Mouse (Mus musculus): ENCODE results near the gene Heg1.

Heg1 gene

DNA sequence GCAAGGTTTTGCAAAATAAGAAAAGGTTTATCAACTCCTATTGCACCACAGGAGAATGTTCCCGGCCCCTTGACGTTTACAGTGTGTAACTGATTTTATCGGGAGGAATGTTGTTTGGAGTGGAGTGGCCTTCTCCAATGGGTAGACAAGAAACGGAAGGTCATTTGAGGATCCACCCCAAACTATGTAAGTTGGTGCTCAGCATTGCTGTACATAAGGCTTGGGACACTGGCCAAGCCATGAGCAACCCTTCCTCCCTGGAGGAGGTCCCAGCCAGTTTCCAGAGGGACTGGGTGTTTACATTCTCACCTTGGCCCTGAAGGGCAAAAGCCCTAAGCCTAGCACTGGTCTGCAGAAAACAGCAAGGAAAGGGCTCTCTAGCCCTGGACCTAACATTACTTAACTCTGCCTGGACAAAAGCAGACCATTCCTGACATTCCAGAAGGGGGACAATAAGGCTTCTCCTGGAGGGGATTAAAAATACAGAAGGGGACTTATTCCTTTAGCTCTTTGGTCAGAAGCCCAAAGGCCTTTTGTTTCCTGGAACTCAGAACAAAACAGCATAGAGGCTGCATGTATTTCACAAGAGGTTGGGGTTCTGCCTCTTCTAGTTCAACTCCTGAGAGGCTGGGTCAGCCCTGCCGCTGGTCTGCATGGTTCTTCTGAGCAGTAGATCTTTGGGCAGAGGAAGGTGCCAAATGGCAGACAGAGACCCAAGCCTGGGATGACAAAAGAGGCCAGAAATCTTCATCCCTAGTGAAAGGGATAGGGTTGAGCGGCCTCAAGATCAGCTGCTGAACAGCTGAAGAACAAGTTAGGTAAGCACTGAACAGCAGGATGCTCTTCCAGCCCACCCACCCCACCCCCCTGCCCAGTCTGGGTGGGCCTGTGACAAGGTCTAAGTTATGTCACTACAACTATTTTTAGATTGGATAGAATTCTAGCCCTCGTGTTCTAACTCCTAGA, 7.5 kb upstream of the Heg1 start:
- no peak for DNase-seq (ENCODE audit: low read depth, low spot score)

DNA sequence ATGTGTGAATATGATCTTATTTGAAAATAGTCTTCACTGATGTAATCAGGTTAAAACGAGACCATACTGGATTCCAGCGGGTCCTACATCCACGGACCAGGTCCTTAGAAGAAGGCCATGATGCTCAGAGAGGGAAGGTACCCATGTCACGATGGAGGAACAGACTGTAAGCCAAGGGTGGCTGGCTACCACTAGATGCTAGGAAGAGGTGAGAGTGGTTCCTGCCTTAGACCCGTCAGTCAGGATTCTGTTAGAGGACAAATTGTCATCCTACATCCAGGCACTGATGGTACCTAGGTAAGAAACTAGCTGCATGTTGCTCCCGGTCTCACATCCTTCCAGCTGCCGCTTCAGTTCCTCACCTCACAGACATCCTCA, 6.9 kb upstream of the Heg1 start:
- DNase-seq (ENCODE audit: low read depth, low spot score), result no peak

DNA sequence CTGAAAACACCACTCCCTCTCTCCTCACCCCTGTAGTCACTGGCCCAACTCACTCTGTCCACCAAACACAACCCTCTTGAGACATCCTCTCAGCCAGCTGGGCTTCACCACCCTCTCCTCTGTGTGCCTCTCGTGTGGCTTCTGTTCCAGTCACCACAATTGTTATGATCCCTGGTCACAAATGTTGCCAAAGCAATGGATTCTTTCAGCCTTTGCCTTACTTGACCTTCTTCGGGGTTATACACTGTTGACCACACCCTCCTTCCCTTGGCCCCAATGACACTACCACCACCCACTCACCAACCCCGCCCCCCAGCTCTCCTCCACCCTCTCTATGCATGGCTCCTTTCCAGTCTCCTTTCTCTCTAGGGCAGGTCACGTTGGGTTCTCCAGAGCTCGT, 6.3 kb upstream of the Heg1 start:
- no peak for DNase-seq (ENCODE audit: low read depth, low spot score)

DNA sequence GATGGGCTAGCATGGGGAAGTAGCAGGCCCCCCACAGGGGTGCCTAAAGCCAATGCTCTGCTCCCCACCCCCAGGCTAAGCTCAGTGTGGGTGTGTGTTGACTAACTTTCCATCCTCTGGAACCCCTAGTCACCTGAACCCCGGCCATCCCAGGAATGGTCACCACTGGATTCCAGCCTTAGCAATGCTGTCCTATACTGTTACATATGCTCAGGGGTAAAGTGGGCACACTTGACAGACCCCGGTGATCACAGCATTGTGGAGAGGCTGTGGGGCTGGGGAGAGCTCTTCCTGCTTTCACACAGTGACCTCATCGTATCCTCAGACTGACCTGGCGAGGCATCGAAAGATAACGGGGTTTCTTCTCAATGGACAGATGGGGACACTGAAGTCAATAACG, 3.9 kb upstream of the Heg1 start:
- no peak for DNase-seq (ENCODE audit: low read depth, low spot score)

DNA sequence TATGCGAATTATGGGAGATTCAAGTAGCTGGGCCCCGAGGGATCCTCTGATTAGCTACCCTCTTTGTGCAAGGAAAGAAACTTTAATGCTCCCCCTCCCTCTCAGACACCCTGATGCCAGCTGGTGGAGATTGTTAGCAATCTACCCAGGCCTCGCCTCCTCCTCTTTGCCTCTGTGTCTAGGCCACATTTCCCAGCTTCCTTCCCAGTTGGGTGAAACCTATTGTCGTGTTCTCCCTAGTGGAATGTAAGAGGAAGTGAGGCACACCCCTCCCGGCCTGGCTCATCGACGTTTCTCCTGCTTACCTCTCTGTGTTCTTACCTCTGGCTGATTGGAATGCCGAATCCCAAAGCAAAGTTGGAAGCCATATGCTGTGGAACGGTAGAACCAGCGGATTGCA, 3.4 kb upstream of the Heg1 start:
- peak; percentile 20 for DNase-seq (ENCODE audit: low read depth, low spot score)

DNA sequence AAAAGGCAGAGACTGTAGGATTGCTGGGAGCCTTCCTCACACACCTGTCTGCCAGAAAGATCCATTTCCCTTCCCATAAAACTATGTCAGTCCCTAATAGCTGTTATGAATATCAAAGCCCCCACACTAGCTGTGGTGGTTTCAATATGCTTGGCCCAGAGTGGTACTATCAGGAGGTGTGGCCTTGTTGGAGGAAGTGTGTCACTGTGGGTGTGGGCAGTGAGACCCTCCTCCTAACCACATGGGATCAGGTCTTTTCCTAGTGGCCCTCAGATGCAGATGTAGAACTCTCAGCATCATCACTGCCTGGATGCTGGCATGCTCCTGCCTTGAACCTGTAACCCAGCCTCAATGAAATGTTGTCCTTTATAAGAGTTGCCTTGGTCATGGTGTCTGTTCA, 2.5 kb upstream of the Heg1 start:
- DNase-seq (ENCODE audit: low read depth, low spot score), result no peak

DNA sequence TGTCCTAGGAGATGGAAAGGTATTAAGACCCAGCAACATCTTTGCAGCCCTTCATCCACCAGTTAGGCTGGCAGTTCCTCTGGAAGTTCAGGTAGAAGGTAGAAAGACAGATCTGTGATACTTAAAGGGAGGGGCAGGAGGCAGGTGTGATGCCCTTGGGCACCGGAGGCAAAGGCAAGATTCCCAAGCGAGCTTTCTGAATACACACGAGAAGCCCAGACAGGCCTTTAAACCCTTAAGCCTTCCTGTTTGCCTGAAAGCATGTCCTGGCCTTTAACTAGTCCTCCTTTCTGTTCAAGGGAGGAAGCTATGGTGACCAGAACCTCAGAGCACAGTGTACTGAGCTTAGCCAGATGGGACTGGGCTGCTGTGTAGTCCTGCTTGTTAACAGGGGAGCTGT, 1.5 kb upstream of the Heg1 start:
- no peak for DNase-seq (ENCODE audit: low read depth, low spot score)

DNA sequence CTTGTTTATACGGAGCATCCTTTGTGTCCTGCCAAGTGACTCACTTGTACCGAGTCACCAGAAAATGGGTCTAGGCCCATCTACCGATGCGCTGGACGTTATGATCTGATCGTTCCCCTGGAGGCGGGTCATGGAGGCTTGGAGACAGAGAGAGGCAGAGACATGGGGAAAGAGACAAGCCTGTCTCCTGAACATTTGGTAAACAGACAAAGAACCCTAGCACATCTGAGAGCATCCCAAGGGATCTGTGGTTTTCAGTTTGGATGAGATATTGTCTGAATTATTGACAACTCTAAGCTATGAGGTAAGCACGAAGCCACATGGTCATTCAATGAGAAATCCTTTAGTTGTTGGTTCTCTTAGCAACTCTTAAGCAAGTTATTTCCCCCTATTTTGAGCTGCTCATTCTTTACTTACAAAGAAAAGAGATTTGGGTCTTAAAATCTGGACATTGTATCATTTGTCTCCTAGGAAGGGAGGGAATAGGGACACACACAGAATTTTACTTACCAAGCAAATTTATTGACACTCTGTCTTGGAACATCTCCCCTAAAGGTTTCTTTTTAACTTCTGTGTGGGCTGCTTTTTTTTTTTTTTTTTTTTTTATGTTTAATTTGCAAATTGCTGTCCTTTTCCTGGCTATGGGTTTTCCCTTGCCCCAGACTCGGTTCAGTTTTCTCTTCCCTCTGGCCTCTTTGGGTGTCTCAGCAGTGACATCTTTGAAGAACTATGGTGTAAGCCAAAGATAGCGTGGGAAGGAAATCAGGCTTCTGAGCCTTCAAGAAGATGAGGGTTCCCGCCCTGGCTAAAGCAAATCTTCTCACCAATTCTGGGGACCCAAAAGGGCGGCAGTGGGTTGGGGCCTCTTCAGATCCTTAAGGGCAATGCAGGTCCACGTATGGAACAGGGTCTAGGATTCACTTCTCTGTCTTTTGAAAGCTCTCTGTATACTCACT, 686 bp upstream of the Heg1 start:
- DNase-seq (ENCODE audit: low read depth, low spot score), result no peak

DNA sequence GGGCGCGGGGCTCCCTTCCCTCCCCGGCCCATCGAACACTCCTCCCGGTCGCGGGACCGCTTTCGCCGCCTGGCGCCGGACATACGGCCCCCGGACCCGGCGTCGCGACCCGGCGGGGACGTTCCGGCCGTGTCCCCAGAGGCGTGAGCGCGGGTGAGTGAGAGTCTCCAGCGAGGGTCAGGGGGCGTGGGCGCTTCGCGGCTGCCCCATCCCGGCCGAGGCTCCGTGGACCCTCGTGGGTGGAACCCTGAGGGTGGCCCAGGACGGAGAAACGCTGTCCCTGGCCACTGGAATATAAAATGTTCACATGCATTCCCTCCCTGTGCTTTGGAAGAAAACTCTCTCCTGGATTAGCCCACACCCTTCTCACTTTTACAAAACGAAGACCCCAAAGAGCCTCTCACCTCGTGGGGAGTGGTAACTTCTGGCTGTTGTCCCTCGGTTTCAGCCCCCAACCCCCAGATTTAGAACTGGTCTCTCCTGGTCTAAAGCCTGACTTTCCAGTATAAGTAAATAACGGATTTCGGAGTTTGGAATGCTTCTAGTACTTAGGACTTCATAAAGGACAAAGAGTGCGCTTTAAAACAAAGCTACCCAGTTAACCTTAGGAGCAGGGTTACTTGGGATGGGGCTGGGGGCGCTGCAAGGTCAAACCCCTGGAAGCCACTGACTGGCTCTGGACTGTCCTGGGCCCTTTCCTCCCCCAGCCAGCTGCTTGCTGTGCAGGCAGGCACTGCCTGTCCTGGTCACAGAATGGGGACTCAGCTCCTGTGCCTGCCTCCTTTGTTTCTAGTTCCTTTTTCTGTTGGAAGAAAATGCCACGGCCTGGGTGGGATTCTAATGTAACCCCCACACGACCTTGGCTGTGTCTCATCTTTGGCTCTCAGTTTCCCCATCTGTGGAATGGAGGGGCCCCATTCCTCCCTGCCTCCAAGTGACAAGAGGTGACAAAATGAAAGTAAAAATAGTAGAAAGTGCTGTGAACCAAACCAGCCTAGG, 832 bp downstream of the Heg1 start:
- DNase-seq (ENCODE audit: low read depth, low spot score), result no peak

DNA sequence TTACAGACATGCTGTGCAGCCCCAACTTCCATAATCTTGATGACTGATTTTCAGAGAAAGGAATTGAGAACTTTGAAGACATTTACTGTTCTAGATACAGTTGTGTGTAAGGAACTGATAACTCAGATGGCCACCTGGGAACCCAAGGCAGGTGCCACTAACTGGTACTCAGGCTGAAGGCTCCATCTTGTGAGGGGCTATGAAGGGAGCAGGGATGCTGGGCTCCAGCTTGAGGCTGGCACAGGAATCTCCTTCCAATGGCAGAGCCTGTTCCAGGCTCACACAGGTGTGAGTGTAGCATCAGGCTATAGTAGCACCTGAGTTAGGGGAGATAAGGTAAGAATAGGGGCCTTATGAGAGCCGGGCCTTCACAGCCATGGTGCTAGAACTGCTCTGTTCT, 1.9 kb downstream of the Heg1 start:
- DNase-seq (ENCODE audit: low read depth, low spot score), result no peak

DNA sequence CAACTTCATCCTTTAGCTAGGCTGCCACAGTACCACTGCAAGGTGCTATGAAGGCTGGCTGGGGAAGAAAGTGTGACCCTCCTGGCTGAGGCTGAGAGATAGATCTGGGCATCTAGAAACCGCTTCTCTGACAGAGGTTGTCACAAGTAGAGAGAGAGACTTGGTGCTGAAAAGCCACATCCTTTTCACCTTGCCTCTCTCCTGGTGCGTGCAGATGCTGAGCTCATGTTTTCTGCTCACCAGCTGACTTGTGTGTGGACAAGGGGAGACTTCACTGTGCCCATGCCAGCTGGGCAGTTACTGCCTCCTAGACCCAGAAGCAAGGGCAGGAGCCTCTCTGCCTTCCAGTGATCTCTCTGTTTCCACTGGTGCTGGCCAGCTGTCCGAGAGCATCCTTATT, 3.6 kb downstream of the Heg1 start:
- no peak for DNase-seq (ENCODE audit: low read depth, low spot score)

DNA sequence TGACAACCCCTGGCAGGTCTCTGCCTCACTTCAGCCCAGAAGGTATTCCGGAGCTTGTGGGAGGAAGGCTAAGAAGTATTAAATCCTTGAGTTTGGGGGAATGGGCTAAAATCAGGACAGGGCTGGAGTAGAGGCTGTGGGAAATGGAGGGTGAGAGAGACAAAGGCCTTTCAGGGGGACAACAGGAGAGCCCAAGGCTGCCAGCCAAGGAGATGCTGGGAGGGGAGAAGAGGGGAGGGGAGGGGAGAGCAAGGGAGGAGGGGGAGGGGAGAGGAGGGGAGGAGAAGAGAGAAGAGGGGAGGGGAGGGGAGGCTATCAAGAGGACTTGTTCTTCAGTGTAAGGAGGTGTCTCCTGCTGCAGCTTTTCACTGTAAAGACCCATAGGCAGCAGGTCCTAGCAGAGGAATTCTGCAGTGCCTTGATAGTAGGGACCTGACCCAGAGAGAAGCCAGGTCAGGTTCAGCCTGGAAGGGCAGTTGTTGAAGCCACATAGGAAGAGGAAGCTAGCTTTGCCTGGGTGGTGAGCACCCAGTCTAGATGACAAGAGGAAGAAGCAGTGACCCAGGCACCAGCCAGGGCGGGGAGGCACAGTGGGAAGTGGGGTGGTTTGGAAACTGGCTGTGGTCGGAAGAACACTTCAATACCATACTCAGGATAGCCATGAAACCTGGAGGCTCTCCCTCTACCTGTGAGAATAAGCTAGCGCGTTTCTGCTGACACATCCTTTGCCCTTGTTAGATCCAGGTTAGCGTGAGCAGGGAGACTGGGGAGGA, 7.0 kb downstream of the Heg1 start:
- no peak for DNase-seq (ENCODE audit: low read depth, low spot score)

DNA sequence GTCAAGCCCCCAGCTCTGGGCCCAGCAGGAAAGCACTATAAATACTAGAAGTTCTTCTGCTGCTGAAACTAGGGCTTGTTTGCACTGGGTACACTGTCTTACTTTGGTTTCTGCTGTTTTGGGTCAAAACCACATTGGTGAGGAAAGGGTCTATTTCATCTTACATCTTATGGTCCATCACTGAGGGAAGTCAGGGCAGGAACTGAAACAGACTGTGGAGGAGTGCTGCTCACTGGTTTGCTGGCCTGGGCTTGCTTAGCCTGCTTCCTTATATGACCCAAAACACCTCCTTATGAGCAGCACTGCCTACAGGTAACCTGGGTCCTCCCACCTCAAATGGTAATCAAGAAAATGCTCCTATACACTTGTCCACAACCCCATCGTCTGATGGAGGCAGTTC, 9.4 kb downstream of the Heg1 start:
- DNase-seq (ENCODE audit: low read depth, low spot score), result no peak

DNA sequence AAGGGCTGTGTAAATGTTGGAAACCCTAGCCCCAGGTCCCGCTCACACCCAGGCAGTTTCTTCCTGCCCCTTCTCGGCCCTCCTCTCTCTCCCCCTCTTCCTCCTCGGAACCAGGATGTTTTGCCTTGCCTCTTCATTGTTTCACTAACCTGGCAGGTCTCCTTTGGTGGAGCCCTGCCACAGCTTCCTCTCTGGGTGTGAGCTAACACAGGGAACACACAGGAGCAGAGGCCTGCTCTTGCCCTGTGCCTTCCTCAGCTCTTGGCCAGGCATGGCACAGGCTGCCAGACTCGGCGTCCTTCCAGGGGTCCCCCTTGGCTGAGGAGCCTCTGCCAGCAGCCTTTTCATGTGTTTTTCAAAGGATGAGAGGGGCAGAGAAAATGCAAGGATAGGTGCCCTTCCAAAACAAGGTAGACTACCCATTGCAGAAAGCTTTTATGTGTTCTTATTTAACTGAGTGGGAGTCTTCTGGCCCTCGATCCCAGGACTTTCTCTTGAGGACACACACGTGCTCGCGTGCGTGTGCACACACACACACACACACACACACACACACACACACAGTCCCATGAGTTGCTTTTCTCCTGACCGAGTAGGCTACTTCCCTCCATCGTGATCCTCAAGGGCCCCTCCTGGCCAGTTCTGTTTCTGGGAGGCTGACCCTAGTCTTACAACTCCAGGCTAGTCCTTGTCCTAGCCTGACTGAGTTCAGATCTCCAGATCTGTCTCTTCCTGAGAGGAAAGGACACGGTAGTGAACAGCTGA, 12.8 kb downstream of the Heg1 start:
- DNase-seq (ENCODE audit: low read depth, low spot score), result no peak

DNA sequence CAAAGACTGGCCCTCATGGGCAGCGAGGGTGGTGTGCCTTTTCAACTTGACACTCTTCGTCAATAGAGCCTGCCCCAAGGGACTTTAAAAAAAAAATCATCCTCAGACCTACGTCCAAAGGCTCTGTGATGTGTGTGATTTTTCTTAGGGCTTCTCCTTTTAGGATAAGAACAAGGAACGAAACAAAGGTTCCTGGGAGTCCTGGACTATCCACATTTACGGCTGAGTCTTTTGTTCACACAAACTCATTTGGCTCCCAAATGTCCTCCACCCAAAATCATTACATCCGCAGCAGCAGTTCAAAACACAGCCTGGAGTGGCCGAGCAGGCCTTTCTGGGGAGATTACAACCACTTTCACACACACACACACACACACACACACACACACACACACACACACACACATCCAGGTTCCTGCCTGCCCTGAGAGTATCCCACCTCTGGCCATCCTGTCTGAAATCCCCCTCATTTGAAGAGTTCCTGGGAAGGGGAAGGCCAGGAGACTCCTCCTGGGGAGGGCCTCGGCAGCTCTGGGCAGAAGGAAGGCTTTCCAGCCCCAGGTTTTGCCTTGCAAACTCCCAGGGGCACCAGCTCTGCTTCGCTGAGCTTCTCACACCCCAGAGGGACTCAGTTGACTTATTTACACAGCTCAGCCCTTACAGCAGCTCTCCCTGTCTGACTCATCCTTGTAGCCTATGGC, 13.6 kb downstream of the Heg1 start:
- DNase-seq (ENCODE audit: low read depth, low spot score), result no peak

DNA sequence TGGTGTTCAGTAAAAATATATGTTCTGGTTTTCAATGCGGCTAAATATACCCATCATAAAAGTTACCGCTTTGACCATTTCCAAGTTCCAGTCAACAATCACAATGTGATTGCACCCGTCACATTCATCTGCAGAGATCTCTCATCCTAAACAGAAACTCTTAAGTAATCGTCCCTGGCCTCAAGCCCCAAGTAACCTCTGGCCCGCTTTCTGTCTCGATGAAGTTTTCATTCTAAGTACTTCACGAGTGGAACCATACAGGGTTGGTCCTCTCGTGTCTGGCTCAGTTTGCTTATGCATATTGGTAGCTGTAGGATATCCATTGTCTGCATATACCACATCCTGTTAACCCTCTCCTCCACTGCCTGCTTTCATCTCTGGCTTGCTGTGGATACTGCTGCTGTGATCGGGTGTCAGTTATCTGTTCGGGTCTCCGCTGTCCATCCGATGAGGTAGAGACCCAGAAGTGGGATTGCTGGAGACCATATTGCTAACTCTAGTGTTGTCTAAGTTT, 14.2 kb downstream of the Heg1 start:
- no peak for DNase-seq (ENCODE audit: low read depth, low spot score)

DNA sequence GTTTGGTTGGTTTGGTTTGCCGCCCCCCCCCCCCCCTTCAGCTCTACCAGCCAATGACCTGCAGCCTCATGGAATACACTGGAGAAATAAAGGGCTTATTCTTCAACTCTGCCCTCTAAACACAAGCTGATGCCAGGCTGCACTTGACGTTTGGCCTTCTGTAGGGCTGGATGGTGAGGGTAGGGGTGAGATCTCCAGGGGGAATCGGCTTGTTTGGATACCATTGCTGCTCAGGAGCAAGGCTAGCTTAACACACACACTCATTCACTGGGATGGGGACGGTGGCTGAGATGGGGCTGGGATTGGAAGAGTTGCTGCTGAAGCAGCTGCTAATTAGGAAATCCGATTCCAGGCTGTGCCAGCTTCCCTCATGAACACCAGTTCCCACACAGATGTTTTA, 16.4 kb downstream of the Heg1 start:
- DNase-seq (ENCODE audit: low read depth, low spot score), result no peak

DNA sequence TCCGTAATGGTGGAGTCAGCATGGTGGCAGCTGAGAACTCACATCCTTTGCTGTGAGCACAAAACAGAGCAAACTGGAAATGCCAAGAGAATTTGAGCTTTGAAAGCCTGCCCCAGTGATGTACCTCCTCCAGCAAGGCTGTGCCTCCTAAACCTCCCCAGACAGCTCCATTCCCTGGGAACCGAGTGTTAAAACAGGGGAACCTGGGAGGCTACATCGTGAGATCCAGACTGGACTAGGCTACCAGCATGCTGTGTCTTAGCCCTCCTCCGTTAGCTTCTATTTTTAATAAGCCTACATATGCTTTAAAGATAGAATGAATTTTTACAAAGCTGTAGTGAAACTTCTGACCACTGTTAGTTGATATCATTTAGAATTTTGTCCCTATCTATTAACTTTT, 17.7 kb downstream of the Heg1 start:
- no peak for DNase-seq (ENCODE audit: low read depth, low spot score)

DNA sequence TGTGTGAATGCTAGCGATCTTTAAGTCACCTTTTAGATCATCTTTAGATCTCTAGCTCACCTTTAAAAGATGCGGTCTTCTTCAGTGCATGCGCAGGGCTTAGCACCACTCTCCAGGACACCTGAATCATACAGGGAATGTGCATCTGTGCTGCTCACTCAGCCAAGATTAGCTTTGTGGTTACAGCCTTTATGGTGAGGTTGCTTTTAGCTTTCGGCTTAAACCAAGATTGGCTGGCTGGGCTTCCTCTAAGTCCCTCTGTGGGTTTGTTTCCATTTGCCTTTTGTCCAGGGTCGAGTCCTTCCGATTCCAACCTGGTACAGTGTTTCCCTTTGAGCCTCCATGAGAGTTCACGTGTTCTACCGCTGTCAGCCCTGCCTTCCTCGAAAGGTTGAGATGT, 20.1 kb downstream of the Heg1 start:
- DNase-seq (ENCODE audit: low read depth, low spot score), result no peak

All from WW6 (cell line).